Mouse (Mus musculus): ENCODE data around the gene Fam71e1. TPM values are rescaled to one million over a fixed set of nuclear protein-coding genes. Genes with fewer than 3 reads are reported as not detected.

Fam71e1 gene
- polyA plus RNA-seq, 1 experiment from 2014 or later = 17.1 TPM

- peaks cover 5% of the 10 kb centered on the region for H3K4me1 ChIP-seq (ENCODE audit: control insufficient read depth, insufficient read depth, low read length)
- no peak overlapping the region for H3K4me3 ChIP-seq (ENCODE audit: low read depth, low read length)
- H3K36me3 ChIP-seq (ENCODE audit: control insufficient read depth, insufficient read depth, low read length) = peaks cover 11% of the 10 kb centered on the region
- no peak overlapping the region for H3K9ac ChIP-seq (ENCODE audit: low read length)
- no peak overlapping the region for H3K4me2 ChIP-seq
- peaks cover 13% of the 10 kb centered on the region for H3K27me3 ChIP-seq (ENCODE audit: control insufficient read depth, insufficient read depth, low read length)
- DNase-seq (ENCODE audit: low spot score, missing footprints) (no peak), ATAC-seq (ENCODE audit: low FRiP score) (no peak)
- WGBS = 65% methylated on average over 5 of the region's 5 CpGs
- H3K9me3 ChIP-seq (ENCODE audit: control insufficient read depth, low read length) = no peaks in the 10 kb centered on the region
- H3K27ac ChIP-seq (ENCODE audit: low read depth, low read length) = no peak overlapping the region
Observed at GRCm38 (mm10) chr7:44529518-44529917, 33.1 kb downstream of the Fam71e1 start.

GRCm38 (mm10) chr7:44530507-44530906, 34.1 kb downstream of the Fam71e1 start:
- Histone ChIP-seq H3K27ac (ENCODE audit: low read depth, low read length) (no peak overlapping the region), H3K27me3 (ENCODE audit: control insufficient read depth, insufficient read depth, low read length) (peaks cover 8% of the 10 kb centered on the region; the same call in 1 of the 2 replicates), H3K9ac (ENCODE audit: low read length) (no peak overlapping the region), H3K9me3 (ENCODE audit: control insufficient read depth, low read length) (no peaks in the 10 kb centered on the region), H3K4me3 (ENCODE audit: low read depth, low read length) (no peak overlapping the region), H3K4me1 (ENCODE audit: control insufficient read depth, insufficient read depth, low read length) (peaks cover 5% of the 10 kb centered on the region), H3K4me2 (no peak overlapping the region), H3K36me3 (ENCODE audit: control insufficient read depth, insufficient read depth, low read length) (peaks cover 16% of the 10 kb centered on the region)
- 78% methylated on average over 3 of the region's 3 CpGs for WGBS
- ATAC-seq (ENCODE audit: low FRiP score) = no peak
- no peak for DNase-seq (ENCODE audit: low spot score, missing footprints)

- Histone ChIP-seq H3K27me3 (ENCODE audit: control insufficient read depth, insufficient read depth, low read length) (peaks cover 8% of the 10 kb centered on the region; the same call in 1 of the 2 replicates), H3K4me3 (ENCODE audit: low read depth, low read length) (no peak overlapping the region), H3K4me1 (ENCODE audit: control insufficient read depth, insufficient read depth, low read length) (peaks cover 5% of the 10 kb centered on the region), H3K36me3 (ENCODE audit: control insufficient read depth, insufficient read depth, low read length) (peaks cover 20% of the 10 kb centered on the region), H3K27ac (ENCODE audit: low read depth, low read length) (no peak overlapping the region), H3K9me3 (ENCODE audit: control insufficient read depth, low read length) (no peaks in the 10 kb centered on the region), H3K4me2 (no peak overlapping the region), H3K9ac (ENCODE audit: low read length) (no peak overlapping the region)
- ATAC-seq (ENCODE audit: low FRiP score) (no peak), DNase-seq (ENCODE audit: low spot score, missing footprints) (no peak)
- WGBS = 70% methylated on average over 5 of the region's 5 CpGs
Observed at GRCm38 (mm10) chr7:44531207-44531606, 34.8 kb downstream of the Fam71e1 start.

GRCm38 (mm10) chr7:44531946-44532732, 35.8 kb downstream of the Fam71e1 start, which contains the start of gene Spib:
TSS of gene Spib (minus strand) at chr7:44532071.
- no peak for ATAC-seq (ENCODE audit: low FRiP score)
- no peaks in the 10 kb centered on the region for H3K9me3 ChIP-seq (ENCODE audit: control insufficient read depth, low read length)
- no peak for DNase-seq (ENCODE audit: low spot score, missing footprints)
- peaks cover 5% of the 10 kb centered on the region for H3K4me1 ChIP-seq (ENCODE audit: control insufficient read depth, insufficient read depth, low read length)
- no peak within 1 kb of the TSS for H3K27ac ChIP-seq (ENCODE audit: low read depth, low read length)
- H3K4me3 ChIP-seq (ENCODE audit: low read depth, low read length) = no peak within 1 kb of the TSS
- 77% methylated on average over 4 of the region's 4 CpGs for WGBS
- peaks cover 24% of the 10 kb centered on the region for H3K36me3 ChIP-seq (ENCODE audit: control insufficient read depth, insufficient read depth, low read length)
- H3K4me2 ChIP-seq = no peak within 1 kb of the TSS
- H3K9ac ChIP-seq (ENCODE audit: low read length) = no peak within 1 kb of the TSS
- peaks cover 8% of the 10 kb centered on the region; the same call in 1 of the 2 replicates for H3K27me3 ChIP-seq (ENCODE audit: control insufficient read depth, insufficient read depth, low read length)

GRCm38 (mm10) chr7:44532918-44533745, 36.8 kb downstream of the Fam71e1 start:
- Histone ChIP-seq H3K9me3 (ENCODE audit: control insufficient read depth, low read length) (no peaks in the 10 kb centered on the region), H3K27me3 (ENCODE audit: control insufficient read depth, insufficient read depth, low read length) (peaks cover 5% of the 10 kb centered on the region; the same call in 1 of the 2 replicates), H3K27ac (ENCODE audit: low read depth, low read length) (no peak overlapping the region), H3K4me1 (ENCODE audit: control insufficient read depth, insufficient read depth, low read length) (no peaks in the 10 kb centered on the region), H3K9ac (ENCODE audit: low read length) (no peak overlapping the region), H3K36me3 (ENCODE audit: control insufficient read depth, insufficient read depth, low read length) (peaks cover 30% of the 10 kb centered on the region), H3K4me2 (no peak overlapping the region), H3K4me3 (ENCODE audit: low read depth, low read length) (no peak overlapping the region)
- 90% methylated on average over 29 of the region's 29 CpGs for WGBS
- no peak for DNase-seq (ENCODE audit: low spot score, missing footprints)
- ATAC-seq (ENCODE audit: low FRiP score) = no peak

GRCm38 (mm10) chr7:44533746-44534045, 37.3 kb downstream of the Fam71e1 start:
- no peak for DNase-seq (ENCODE audit: low spot score, missing footprints)
- no peak overlapping the region for H3K9ac ChIP-seq (ENCODE audit: low read length)
- no peaks in the 10 kb centered on the region for H3K4me1 ChIP-seq (ENCODE audit: control insufficient read depth, insufficient read depth, low read length)
- no peak overlapping the region for H3K27ac ChIP-seq (ENCODE audit: low read depth, low read length)
- H3K4me3 ChIP-seq (ENCODE audit: low read depth, low read length) = no peak overlapping the region
- 76% methylated on average over 12 of the region's 12 CpGs for WGBS
- H3K9me3 ChIP-seq (ENCODE audit: control insufficient read depth, low read length) = no peaks in the 10 kb centered on the region
- H3K36me3 ChIP-seq (ENCODE audit: control insufficient read depth, insufficient read depth, low read length) = peaks cover 30% of the 10 kb centered on the region
- ATAC-seq (ENCODE audit: low FRiP score) = no peak
- no peak overlapping the region for H3K4me2 ChIP-seq
- peaks cover under 1% of the 10 kb centered on the region; the same call in 1 of the 2 replicates for H3K27me3 ChIP-seq (ENCODE audit: control insufficient read depth, insufficient read depth, low read length)

GRCm38 (mm10) chr7:44534242-44534641, 37.9 kb downstream of the Fam71e1 start:
- Histone ChIP-seq H3K36me3 (ENCODE audit: control insufficient read depth, insufficient read depth, low read length) (peaks cover 33% of the 10 kb centered on the region), H3K27ac (ENCODE audit: low read depth, low read length) (no peak overlapping the region), H3K9ac (ENCODE audit: low read length) (no peak overlapping the region), H3K4me1 (ENCODE audit: control insufficient read depth, insufficient read depth, low read length) (no peaks in the 10 kb centered on the region), H3K4me2 (no peak overlapping the region), H3K9me3 (ENCODE audit: control insufficient read depth, low read length) (no peaks in the 10 kb centered on the region), H3K4me3 (ENCODE audit: low read depth, low read length) (no peak overlapping the region), H3K27me3 (ENCODE audit: control insufficient read depth, insufficient read depth, low read length) (no peaks in the 10 kb centered on the region; the same call in 1 of the 2 replicates)
- no peak for ATAC-seq (ENCODE audit: low FRiP score)
- WGBS = 93% methylated on average over 13 of the region's 13 CpGs
- DNase-seq (ENCODE audit: low spot score, missing footprints) = no peak

GRCm38 (mm10) chr7:44534656-44535441, 38.5 kb downstream of the Fam71e1 start:
- WGBS = 94% methylated on average over 19 of the region's 19 CpGs
- H3K9ac ChIP-seq (ENCODE audit: low read length) = no peak overlapping the region
- H3K27ac ChIP-seq (ENCODE audit: low read depth, low read length) = no peak overlapping the region
- ATAC-seq (ENCODE audit: low FRiP score) (no peak), DNase-seq (ENCODE audit: low spot score, missing footprints) (no peak)
- H3K4me1 ChIP-seq (ENCODE audit: control insufficient read depth, insufficient read depth, low read length) = no peaks in the 10 kb centered on the region
- no peaks in the 10 kb centered on the region for H3K9me3 ChIP-seq (ENCODE audit: control insufficient read depth, low read length)
- H3K4me2 ChIP-seq = no peak overlapping the region
- H3K27me3 ChIP-seq (ENCODE audit: control insufficient read depth, insufficient read depth, low read length) = no peaks in the 10 kb centered on the region
- peaks cover 36% of the 10 kb centered on the region for H3K36me3 ChIP-seq (ENCODE audit: control insufficient read depth, insufficient read depth, low read length)
- no peak overlapping the region for H3K4me3 ChIP-seq (ENCODE audit: low read depth, low read length)
